Mouse (Mus musculus) stomach, postnatal 0 days (tissue): Measurements from ENCODE around the gene Bcat1.

Experiments
- CTCF ChIP-seq: IDR thresholded peaks from 2 replicates; pipeline ENCODE4 v1.5.1; 2016; ENCODE audit warnings: antibody characterized with exemption, low read depth, mild to moderate bottlenecking, moderate library complexity
- EP300 ChIP-seq: optimal IDR thresholded peaks from 2 replicates; pipeline ENCODE3; 2016; ENCODE audit warnings: antibody characterized with exemption

DNA sequence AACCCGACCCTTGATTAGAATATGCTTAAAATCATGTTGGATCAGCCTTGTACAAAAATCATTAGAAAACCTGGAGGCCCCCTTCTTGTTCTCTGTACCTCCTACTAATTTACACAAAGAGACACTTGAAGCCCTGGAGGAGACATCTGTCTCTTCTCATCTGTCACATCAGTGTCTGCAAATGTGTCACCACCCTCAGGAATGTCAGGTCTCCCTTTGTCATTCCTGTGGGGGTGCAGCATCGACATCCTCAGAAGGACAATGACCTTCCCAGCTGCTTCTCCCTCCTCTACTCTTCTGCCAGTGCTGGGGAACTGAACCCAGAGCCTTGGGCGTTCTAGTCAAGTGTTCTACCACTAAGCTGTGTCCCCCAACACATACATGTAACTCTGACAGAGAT lies 83.9 kb downstream of the Bcat1 start:
- no peak for TF ChIP-seq CTCF
- TF ChIP-seq EP300 = no peak
